Mouse (Mus musculus): Measurements from ENCODE around the gene Asz1. TPM values are rescaled to one million over a fixed set of nuclear protein-coding genes. Genes with fewer than 3 reads are reported as not detected.

Gene Asz1
- total RNA-seq (2022): not detected

DNA sequence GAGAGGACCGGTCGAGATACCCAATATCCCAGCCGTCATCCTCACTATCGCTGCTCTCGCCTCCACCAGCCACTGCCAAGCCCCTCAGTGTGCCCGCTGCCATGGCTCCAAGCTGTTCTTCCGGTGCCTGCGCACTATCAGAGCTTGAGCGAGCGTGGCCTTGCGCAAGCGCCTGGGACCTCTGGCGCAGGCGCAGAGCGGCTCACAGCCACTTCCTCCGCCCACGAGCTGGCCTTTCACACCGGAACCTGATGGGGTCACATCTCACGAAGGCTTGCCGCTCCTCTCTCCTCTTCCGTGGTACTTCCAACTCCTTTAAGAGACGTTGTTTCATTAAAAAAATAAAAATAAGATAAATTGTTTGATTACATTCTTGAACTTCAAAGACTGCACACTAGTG, at the start of gene Asz1:
Gene Asz1, minus strand, starts transcription at position 128 of the 400 bp plus-strand sequence.
- DNase-seq: no peak

DNA sequence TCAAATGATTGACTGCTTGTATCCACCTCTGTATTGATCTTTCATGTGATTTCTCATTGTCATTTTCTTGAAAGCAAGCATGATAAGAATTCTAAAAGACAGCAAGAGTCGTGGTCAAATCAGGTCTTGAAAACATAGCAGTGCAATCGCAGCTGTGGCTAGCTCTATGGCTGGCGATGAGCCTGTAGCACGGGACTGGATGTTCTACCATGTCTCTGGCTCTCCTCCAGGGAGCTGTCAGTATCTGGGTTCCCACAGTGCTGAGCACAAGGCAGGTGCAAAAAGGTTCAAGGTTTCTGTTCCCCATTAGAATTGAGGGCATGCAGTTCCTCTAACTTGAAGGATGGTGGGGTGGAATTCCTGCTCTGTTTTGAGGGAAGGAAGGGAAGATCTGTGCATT, 44.2 kb upstream of the Asz1 start:
- DNase-seq: no peak

DNA sequence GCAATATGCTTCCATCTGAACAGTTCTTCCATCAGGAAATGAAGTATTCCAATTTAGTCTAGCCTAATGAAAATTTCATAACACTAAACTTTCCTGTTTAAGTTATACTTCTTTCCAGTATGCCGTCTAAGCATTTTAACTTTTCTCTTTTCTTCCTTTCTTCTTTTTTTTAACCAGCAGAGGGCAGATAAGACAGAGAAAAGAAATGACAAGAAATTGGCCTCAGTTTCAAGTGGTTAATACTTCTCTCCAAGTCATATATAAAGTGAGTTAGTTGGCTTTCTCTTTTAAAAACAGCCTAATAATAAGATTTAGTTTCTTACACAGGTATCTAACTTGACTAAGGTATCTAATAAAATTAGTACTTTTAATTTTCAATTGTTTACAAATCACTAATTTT, 26.4 kb upstream of the Asz1 start:
- DNase-seq: no peak

DNA sequence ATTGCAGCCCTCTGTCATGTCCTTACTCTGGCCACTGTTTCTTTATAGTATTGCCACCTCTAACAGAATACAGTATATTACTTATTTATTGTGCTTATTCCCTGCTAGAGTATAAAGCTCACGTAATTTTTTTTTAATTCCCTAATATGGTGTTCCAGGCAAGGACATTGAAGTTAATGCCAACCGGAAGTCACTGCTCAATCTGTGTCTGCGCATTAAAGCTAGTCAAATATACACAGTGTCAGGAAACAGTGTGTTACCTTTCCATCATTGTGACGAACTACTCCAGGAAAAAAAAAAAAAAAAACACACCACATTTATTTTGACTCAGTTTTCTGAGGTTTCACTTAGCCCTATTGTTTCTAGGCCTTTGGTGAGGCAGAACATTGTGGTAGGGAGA, 19.2 kb upstream of the Asz1 start:
- no peak for DNase-seq

DNA sequence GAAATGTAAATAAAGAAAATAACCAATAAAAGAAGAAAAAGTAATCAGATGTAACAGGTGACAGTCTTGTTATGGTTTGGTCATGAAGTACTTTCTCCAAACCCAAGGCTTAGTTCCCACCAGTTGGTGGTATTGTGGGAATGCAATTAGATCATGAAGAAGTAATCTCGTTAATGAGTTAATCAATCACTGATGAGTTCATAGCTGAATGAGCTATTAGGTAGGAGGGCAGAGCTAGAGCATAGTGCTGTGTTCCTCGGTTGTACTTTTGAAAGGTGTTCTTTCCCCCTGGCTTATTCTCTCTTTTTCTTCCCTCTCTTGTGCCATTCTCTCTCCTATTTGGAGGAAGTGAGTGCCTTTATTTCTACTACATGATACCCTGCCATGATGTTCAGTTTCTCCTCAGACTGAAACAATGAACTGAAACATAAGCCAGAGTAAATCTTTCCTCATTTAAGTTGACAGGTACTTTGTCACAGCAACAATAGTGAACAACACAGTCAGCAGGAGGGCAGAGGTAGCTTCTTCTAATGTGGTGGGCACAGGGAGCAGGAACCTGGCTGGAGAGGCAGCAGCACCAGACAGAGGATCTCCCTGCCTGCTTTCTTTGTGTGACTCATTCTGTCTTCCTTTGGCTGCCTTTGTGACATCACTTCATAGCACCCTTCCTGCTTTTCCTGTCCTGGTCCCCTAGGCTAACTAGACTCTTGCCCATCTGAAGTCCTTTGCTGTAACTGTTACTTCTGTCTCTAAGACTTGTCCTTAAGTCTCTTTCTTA, 18.5 kb upstream of the Asz1 start:
- DNase-seq: no peak

DNA sequence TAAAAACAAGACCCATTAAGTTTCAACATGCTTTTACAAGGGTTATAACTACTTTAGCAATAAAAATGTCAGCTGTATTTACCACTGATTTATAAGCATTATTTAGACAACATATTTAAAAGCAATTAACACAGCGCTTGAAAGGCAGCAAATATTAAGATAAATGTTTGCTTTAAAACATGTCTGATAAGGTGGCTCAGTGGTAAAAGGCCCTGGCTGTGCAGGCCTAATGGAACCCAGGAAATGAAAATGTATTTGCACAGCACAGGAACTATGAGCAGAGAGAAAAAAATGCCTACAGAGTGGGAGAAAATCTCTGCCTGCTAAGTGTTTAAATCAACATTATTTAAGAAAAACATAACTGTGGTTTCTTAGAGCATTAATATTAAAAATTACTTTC, 12.0 kb downstream of the Asz1 start:
- no peak for DNase-seq

DNA sequence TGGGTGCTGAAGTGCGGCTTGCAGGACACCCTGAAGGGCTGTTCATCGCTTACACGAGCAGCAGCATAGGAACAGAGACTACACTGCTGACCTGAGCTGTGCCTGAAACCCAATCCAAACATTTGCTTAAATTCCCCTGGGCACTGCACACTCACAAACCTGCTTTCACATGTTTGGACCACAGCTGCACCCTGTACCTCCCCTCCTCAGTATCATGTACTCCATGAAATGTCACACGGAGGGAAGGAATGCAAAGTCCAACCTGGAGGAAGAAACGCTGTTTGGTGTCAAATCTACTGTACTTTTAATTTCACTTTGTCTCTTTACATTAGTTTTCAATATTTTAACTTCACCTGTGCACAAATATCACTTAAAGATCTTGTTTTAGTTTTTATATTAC, 19.8 kb downstream of the Asz1 start:
- no peak for DNase-seq

DNA sequence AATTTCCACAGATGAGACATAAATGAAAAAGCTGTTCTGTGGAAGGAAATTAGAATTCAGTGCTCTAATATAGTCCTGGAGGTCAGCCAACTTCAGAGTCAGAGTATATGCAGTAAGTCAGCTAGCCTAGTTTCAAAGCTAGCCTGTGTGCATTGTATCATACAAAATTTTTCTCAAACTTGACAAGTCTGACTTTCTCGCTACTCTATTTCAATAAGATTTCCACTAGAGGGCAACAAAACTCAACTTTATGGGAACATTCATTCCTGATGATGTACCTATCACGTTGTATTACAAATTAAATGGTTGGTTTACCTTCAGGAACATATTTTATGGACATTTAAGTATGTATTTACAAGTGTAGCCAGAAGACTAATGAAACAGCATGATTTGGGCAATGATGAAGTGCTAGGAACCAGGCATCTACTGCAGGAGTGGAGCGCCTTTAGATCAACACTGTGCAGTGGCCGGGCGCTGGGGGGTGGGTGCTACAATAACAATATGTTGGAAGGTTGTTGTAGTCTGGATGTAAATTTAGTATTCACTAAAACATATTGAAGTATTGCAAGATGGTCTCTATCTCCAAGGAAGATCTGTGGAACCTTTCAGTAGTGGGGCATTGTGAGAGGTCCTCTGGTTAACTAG, 21.6 kb downstream of the Asz1 start:
- DNase-seq: no peak

DNA sequence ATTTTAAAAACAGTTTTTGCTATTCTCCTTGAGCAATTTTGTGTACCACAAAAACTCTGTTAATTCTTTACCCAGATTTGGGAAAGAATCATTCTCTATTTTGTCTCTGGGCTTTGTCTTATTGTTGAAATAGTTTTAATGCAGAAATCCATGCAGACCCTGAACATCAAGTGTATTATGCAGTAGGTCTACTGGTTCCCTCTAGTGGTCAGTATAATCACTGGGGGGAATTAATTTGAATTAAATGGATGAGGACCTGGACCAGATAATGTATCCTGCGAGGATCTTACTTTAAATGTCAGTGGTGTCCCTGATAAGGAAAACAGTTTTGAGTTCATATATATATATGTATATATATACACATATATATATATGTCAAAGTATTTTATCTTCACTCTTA, 30.2 kb downstream of the Asz1 start:
- no peak for DNase-seq

DNA sequence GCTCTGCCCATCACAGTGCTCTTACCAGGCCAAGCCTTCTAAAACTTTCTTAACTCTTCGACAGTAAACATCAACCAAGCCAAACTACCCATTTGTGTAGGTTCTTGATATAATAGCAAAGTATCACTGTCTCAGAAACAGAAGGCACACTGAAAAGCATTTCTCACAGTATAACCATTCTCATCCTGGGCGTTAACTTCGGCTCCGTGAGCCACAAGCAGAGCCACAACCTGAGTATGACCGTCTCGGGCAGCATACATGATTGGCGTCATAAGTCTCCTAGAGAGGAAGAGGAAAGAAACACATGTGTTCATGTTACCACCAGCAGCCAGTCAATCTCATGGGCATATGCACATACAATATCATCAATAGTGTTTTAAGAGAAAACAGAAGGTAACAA, 31.9 kb downstream of the Asz1 start:
- no peak for DNase-seq

DNA sequence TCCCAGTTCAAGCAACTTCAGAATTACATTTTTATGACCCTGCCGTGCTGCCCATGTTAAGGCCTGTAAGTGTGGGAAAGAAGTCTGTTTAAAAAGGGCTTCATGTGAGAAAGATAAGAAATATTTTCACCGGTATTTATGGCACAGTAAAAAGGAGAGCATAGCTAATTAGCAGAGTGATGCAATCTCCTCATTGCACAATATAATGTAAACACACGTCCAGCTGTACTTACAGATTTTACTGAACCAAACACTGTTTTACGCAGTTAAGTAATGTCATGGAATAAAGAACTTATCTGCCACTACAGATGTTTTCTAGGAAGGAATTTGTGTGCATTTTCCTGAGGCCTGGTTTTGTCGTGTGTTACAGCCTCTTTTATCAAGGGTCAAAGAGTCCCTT, 32.3 kb downstream of the Asz1 start:
- no peak for DNase-seq

DNA sequence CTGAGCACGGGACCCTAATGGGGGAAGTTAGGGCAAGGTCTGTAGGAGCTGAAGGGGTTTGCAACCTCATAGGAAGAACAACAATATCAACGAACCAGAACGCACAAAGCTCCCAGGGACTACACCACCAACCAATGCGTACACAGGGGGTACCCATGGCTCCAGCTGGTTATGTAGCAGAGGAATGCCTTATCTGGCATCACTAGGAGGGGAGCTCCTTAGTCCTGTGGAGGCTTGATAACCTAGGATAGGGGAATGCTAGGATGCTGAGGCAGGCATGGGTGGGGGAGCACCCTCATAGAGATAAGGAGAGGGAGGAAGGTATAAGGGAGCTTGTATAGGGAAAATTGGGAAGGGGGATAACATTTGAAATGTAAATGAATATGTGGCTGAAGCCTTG, 51.0 kb downstream of the Asz1 start:
- no peak for DNase-seq

DNA sequence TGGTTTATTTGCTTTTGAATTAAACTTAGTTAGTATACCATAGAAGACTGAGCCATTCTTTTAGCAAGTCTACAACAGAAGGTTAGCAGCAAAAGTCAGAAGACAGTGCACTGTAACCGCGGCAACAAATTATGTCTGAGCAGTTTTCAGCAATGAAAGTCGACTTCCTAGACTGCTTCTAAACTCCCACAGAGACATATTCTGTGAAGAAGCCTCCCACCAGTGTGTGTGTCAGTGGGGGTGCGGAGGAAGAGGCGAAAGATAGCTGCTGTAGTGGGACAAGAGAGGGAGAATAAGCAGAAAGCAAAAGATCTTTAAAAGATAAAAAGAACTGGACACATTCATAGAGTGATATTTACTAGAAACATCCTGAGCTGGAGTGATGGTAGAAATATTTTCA, 57.2 kb downstream of the Asz1 start:
- DNase-seq: no peak

DNA sequence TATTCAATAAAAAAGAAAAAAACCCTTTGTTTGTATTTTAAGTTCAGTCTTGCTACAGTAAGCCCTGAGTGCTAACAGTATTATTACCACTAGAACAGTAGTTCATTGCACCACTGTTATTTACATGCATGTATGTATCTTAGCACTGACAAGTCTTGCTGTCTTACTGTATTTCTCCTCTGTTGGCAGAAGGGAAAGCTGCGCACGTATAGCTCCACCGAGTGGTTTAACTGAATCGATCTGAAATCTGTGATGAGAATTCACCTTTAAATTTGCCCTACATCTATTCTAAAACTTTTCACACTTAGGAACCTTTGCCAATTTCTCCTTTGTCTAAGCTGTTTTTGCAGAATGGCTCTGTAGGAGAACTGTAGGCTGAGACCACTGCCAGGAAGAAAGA, 64.6 kb downstream of the Asz1 start:
- no peak for DNase-seq

DNA sequence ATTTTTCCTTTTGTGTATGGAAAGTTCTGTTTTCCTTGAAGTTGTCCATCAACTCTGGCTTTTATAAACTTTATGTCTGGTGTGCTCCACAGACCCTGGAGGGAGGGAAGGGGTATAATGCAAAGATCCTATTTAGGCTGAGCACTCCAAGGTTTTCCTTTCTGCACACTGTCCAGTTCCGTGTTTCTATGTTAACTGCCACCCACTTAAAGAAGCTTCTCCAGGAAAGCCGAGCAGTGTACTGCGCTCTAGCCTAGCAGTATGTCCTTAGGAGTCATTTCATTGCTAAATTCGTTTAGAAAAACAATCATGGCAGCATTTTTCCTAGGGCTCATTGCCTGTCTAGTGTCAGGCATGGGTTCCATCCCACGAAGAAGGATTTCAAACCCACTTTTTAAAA, 65.7 kb downstream of the Asz1 start:
- no peak for DNase-seq

DNA sequence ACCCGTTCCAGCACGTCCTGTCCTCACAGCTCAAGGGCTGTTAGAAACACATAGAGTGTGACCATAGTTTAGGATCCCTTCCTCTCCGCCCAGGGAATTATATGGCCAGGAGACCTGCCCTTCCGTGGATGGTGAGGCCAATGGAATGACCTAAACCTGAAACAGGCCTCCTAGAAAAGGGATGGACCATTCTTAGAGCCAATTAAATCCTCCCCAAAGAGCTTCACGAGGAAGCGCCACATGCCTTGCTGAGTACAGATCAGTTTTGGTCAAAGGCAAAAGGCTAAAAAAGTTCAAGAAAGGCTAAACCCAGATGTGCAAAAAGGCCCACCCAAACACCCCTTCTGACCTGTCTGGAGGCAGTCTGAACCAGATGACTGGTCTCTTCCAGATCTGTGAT, 76.6 kb downstream of the Asz1 start:
- no peak for DNase-seq

DNA sequence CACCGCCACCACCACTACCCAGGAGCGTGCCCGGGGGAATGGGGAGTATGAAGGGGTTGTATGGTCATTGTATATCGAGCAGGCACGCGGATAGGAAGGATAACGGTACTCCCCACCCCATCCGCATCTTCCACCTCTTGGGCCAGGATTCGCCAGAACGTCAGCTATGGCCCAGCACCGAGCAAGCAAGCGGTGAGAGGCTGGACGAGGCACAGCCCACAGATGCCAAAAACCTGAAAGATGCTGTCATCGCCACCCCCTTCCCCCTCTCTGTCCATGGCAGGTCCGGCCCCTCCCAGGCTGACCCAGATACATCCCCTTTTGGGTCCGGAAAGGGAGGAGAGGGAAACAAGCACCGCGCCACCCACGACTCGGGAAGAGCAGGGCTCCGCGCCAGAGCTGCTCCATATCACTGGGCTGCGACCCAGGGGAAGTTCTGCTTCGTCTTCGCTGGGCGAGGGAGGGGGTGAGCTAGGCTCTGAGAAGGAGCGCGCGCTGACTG, 77.3 kb downstream of the Asz1 start:
- DNase-seq: peak; percentile 20

DNA sequence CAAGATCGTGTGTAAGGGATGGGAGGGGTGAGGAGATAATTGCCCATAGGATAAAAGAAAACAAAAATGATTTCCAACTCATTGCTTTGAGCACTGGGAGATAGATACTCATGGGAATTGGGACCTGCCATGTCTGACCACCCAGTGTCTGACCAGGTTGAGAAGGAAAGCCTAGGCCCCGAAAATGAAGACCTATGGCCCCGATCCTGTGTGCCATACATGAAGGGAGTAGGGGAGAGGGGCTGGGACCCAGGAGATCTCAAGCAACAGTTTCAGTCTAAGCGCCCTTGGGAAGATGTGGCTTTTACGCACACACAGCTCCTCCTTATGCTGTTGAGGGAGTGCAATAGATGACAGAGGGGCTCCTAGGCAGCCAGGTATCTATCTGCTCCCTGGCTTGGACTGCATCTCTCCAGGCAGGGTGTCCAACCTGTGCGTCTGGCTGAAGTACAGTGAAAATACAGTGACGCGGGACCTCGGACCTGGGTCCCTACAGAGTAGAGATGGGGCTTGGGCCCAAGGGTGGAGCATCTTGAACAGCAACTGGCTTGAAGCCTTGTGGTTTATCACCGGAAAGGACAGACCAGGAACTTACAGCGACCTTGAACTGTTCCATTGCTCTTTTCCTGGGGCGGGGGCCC, 77.9 kb downstream of the Asz1 start:
- DNase-seq: no peak

DNA sequence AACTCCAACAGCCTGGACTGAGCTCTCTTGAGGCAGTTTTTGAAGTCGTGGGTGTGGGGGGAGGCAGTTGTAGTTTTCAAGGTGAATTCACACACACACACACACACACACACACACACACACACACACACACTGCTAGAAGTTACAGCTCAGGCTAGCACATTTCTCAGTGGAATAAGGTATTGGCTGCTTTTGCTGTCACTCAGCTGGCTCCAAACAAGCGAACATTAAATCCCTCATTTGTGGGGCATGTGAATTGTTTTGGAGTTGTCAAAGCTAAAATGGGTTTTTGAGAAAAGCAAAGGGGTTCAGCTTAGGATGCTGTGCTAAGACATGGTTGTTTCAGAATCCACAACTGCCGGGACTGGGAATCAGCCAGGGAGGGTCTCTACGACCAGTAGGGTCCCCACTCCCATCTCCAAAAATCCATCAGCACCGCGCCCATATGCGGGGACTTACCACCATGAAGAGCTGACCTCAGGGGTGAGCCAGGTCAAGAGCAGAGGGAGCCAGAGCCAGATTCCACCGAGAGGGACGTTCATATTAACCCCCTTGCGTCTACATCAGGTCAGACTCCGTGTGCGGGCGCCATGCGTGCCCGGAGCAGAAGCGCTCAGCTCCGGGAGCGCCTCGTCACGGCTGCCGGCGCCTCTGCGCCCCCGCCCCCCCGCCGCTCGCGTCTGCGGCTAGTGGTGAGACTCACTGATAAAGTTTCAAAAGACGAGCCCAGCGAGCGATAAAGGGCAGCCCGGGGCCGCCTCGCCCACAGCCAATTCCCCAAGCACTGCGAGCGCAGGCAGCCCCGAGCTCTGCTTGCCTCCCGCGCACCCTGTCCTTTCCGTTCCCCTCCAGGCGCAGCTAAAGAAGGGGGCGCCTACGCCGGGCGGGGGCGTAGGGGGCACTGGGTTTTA, 78.9 kb downstream of the Asz1 start, which contains the start of gene Wnt2:
Gene Wnt2, minus strand, starts transcription at position 840 of the 911 bp plus-strand sequence.
- DNase-seq: no peak

DNA sequence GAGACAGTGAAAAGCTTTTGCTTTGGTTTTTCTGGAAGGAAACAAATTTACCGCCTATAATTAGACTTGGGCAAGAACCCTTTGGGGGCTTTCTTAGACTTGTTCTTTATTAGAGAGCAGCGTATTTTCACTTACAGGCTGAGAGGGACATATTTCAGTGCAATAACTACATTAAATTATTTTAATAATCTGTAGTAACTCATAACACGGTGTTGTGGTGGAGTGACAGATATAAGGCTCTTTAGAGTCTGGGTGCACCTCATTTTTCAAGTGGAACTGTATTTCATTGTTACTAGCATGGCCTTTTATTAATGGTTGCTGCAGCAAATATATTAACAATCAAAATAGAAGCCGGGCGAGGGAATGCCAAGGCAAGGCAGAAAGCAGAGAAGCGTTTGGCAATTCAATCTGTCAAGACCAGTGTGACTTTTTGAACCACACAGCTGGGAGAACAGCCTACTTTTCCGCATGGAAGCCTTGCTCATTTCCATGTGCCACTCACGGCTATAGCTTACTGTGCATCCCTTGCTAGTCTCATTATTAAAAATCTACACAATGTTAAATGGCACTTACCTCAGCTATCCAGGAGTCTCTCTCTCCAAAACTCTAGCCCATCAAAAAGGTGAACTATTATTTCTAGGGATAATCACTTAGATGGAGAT, 84.6 kb downstream of the Asz1 start:
- DNase-seq: no peak

DNA sequence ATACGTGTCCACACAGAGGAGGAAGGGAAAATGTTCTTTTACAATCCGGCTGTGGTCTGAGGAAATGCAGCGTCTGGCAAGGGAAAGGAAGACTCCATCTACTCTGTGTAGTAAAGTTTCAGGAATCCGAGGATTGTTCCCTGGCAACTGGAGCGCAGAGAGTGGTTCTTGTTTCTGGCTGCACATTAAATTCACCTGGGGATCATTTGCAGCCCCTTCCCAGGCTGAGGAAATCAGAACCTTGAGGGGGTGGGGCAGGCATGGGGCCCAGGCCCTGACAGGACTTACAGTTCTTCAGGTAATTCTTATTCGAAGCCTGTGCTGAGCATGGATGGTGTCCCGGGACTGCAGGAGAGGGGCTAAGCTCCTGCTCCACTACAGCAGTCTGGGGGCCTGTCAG, 95.5 kb downstream of the Asz1 start:
- DNase-seq: no peak

DNA sequence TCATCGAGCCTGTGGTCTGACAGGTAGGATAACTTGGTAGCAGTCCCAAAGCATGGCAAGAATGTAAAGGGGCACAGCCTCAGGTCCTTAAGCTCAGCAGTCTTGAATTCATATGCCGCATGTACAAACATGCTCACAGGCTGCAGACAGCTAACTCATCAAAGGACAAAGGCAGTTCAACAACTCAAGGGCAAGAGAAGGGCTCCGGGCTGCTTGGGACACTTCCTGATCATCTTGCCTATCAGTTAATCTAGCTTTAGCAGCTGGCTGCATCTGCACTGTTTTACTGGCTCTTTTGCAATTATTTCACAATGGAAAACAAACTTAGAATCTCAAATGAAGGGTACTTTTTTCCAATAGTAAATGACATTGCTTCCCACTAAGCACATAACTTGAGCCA, 101.5 kb downstream of the Asz1 start:
- no peak for DNase-seq

Measured in adrenal gland, adult 8-10 months (tissue).